Mouse (Mus musculus): Measurements from ENCODE around the gene Scn5a.

Scn5a gene

GRCm38 (mm10) chr9:119578636-119579438 lies at the start of gene Scn5a:
Gene Scn5a, minus strand, starts transcription at chr9:119579016.
- DNase-seq = peak; percentile 24

GRCm38 (mm10) chr9:119627227-119627626 lies 48.4 kb upstream of the Scn5a start:
- DNase-seq = no peak

GRCm38 (mm10) chr9:119624151-119624550 lies 45.3 kb upstream of the Scn5a start:
- no peak for DNase-seq

- no peak for DNase-seq
Measured at GRCm38 (mm10) chr9:119614798-119615197, 36.0 kb upstream of the Scn5a start.

GRCm38 (mm10) chr9:119610563-119611166 lies 31.8 kb upstream of the Scn5a start:
- DNase-seq = no peak

- DNase-seq = no peak
Measured at GRCm38 (mm10) chr9:119606906-119607305, 28.1 kb upstream of the Scn5a start.

GRCm38 (mm10) chr9:119604607-119605006 lies 25.8 kb upstream of the Scn5a start:
- DNase-seq = no peak

- no peak for DNase-seq
Measured at GRCm38 (mm10) chr9:119598501-119598900, 19.7 kb upstream of the Scn5a start.

- DNase-seq = peak; percentile 37
Measured at GRCm38 (mm10) chr9:119597332-119597731, 18.5 kb upstream of the Scn5a start.

- DNase-seq = no peak
Measured at GRCm38 (mm10) chr9:119589592-119589991, 10.8 kb upstream of the Scn5a start.

GRCm38 (mm10) chr9:119588763-119589449 lies 10.1 kb upstream of the Scn5a start:
- DNase-seq = no peak

GRCm38 (mm10) chr9:119580668-119581067 lies 1.9 kb upstream of the Scn5a start:
- peak; percentile 79 for DNase-seq

GRCm38 (mm10) chr9:119580187-119580586 lies 1.4 kb upstream of the Scn5a start:
- DNase-seq = no peak

- DNase-seq = no peak
Measured at GRCm38 (mm10) chr9:119578311-119578635, 543 bp downstream of the Scn5a start.

GRCm38 (mm10) chr9:119576977-119577376 lies 1.8 kb downstream of the Scn5a start:
- no peak for DNase-seq

- no peak for DNase-seq
Measured at GRCm38 (mm10) chr9:119575732-119576131, 3.1 kb downstream of the Scn5a start.

- no peak for DNase-seq
Measured at GRCm38 (mm10) chr9:119574366-119574765, 4.5 kb downstream of the Scn5a start.

GRCm38 (mm10) chr9:119573009-119573408 lies 5.8 kb downstream of the Scn5a start:
- no peak for DNase-seq

GRCm38 (mm10) chr9:119571411-119571888 lies 7.4 kb downstream of the Scn5a start:
- DNase-seq = no peak

GRCm38 (mm10) chr9:119570652-119571051 lies 8.2 kb downstream of the Scn5a start:
- DNase-seq = no peak

GRCm38 (mm10) chr9:119568732-119569131 lies 10.1 kb downstream of the Scn5a start:
- DNase-seq = no peak

GRCm38 (mm10) chr9:119567800-119568199 lies 11.0 kb downstream of the Scn5a start:
- no peak for DNase-seq

- DNase-seq = no peak
Measured at GRCm38 (mm10) chr9:119566214-119566613, 12.6 kb downstream of the Scn5a start.

- no peak for DNase-seq
Measured at GRCm38 (mm10) chr9:119564803-119565202, 14.0 kb downstream of the Scn5a start.

Measured in lung, postnatal 14 days (tissue).